Mouse (Mus musculus) bone marrow macrophage, adult 2 months (primary cell): ENCODE measurements around the gene Mindy4.

ENCODE experiments used
- CTCF ChIP-seq: IDR thresholded peaks from 2 replicates; pipeline ENCODE4 v1.5.1; 2012; ENCODE audit warnings: low read depth, mild to moderate bottlenecking, low read length, moderate library complexity
- POLR2A ChIP-seq: IDR thresholded peaks from 2 replicates; pipeline ENCODE4 v1.6.1; 2012; ENCODE audit warnings: mild to moderate bottlenecking, low read depth, low read length, borderline replicate concordance

- TF ChIP-seq POLR2A = no peak
- no peak for TF ChIP-seq CTCF
Measured at GRCm38 (mm10) chr6:55275786-55276185, 72.6 kb downstream of the Mindy4 start.
